Mouse (Mus musculus): Measurements from ENCODE around the gene Rbms3.

- no peak for TF ChIP-seq CTCF (IDR thresholded peaks at IDR 0.05; ENCODE audit: extremely low read depth, insufficient read depth, low read length)
- TF ChIP-seq POLR2A (IDR thresholded peaks at IDR 0.05; ENCODE audit: extremely low read depth, insufficient read depth, low read length): no peak
Measured at GRCm38 (mm10) chr9:117067703-117068419, 561.9 kb downstream of the Rbms3 start.

Data from cortical plate, adult 2 months (tissue).